Mouse (Mus musculus): Measurements from ENCODE around the gene Igfbp7.

Igfbp7 gene

GRCm38 (mm10) chr5:77354361-77354787 is 53.5 kb downstream of the Igfbp7 start:
- peak; percentile 37 for DNase-seq (ENCODE audit: low read depth, low spot score)

GRCm38 (mm10) chr5:77351691-77352090 is 56.1 kb downstream of the Igfbp7 start:
- no peak for DNase-seq (ENCODE audit: low read depth, low spot score)

GRCm38 (mm10) chr5:77349971-77350658 is 57.7 kb downstream of the Igfbp7 start:
- no peak for DNase-seq (ENCODE audit: low read depth, low spot score)

DNA sequence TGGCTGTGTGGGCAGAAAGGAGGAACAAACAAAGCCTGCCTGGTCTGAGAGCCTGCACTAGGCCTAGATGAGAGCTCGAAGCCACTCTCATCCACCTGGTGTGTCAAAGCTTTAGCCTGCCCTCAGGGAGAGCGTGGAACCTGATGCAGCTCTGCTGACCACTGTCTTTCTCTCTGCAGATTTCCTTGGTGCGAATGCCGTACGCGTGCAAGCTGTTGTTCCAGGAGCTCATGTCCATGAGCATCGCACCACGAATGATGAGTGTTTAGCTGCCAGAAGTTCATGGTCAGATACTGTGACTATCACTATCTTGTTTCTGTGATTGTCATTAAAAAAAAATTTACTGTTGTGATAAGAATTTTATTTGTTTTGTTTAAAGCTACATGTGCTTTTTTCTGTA is 58.9 kb downstream of the Igfbp7 start:
- no peak for DNase-seq (ENCODE audit: low read depth, low spot score)

GRCm38 (mm10) chr5:77340033-77340432 is 67.8 kb downstream of the Igfbp7 start:
- no peak for DNase-seq (ENCODE audit: low read depth, low spot score)

DNA sequence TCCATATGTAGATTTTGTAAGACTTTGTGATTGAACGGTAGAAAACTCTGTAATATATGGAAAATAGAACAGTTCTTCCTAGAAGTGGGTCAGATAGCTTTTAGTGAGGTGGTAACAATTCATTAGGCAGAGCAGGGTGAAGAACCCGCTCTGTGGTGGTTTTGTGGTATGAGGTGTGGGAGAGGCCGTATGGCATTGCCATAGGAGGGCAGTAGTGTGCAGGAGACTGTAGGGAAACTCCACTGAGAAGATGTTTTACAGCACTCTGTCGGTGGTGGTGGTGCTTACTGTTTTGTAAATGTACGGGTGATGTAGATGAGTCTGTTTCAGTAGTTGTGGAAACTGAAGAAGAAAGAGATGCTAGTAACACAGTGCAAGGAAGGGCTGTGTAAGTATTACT is 77.7 kb downstream of the Igfbp7 start:
- no peak for DNase-seq (ENCODE audit: low read depth, low spot score)

GRCm38 (mm10) chr5:77324936-77325335 is 82.9 kb downstream of the Igfbp7 start:
- no peak for DNase-seq (ENCODE audit: low read depth, low spot score)

DNA sequence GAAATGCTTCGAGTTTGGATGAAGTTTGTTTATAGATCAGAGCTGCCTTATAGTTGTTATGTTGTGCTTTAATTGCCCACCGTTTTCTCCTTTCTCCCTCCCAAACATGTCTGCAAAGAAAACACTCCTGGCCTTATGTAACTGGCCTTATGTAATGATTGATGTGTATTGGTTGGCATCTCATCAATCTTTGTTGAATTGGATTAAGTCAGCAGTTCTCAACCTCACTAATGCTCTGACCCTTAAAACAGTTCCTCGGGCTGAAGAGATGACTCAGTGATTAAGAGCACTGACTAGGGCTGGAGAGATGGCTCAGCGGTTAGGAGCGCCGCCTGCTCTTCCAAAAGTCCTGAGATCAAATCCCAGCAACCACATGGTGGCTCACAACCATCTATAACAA is 92.9 kb downstream of the Igfbp7 start:
- no peak for DNase-seq (ENCODE audit: low read depth, low spot score)

DNA sequence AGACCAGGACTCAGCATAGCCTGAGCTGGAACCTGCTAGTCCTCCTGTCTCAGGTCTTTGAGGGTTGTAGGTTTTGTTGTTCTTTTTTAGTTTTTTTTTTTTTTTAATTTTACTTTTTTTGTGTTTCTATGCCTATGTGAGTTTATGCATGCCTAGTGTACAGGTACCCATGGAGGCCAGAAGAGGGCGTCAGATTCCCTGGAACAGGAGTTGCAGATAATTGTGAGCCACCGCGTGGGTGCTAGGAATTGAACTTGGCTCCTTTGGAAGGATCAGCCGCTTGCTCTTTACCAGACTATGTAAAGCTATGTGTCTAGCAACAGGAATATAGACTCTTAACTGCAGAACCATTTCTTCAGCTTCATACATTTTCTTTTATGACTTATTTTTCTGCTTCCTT is 93.6 kb downstream of the Igfbp7 start:
- DNase-seq (ENCODE audit: low read depth, low spot score): no peak

- peak; percentile 96 for DNase-seq (ENCODE audit: low read depth, low spot score)
Observed at GRCm38 (mm10) chr5:77309924-77310772, 97.7 kb downstream of the Igfbp7 start, which contains the start of the genes Noa1 and Polr2b. Noa1 (minus strand) TSS chr5:77310084. Polr2b (plus strand) TSS chr5:77310147.

DNA sequence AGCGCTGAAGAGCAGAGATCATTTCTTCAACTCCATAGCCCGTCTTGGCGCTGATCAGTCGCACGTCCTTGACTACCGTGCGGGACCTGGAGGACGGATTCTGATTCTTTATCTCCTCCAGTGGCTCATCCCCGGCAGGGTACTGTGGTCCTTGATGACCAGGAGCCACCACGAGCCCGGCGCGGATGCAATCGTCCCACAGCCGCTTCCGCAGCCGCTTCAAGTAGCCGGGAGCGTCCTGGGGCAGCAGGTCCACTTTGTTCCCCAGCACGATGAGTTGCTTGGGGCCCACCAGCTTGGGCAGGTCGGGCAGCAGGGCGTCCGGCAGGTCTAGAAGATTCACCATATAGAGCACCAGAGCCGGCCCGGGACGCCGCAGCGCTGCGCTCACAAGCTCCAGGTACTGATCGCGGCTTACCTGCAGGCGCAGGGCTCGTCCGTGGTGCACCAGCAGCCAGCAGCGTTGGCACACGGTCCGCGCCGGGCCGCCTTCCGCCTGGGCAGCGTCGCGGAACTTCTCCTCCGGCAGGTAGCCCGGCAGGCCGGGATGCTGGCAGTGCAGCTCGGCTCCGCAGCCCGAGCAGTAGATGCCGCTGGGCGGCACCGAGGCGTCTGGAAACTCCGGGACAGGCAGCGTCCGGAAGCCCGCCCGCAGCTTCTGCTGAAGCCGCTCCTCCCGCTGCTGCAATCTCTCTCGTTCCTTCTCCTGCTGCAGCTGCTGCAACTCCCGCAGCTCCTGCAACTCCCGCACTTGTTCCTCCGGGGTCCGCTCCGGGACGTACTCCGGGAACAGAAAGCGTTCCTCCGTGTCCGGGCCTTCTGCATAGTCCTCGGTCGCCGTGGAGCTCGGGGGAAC is 98.6 kb downstream of the Igfbp7 start:
- DNase-seq (ENCODE audit: low read depth, low spot score): peak; percentile 26

GRCm38 (mm10) chr5:77307821-77308553 is 99.9 kb downstream of the Igfbp7 start:
- peak; percentile 16 for DNase-seq (ENCODE audit: low read depth, low spot score)

DNA sequence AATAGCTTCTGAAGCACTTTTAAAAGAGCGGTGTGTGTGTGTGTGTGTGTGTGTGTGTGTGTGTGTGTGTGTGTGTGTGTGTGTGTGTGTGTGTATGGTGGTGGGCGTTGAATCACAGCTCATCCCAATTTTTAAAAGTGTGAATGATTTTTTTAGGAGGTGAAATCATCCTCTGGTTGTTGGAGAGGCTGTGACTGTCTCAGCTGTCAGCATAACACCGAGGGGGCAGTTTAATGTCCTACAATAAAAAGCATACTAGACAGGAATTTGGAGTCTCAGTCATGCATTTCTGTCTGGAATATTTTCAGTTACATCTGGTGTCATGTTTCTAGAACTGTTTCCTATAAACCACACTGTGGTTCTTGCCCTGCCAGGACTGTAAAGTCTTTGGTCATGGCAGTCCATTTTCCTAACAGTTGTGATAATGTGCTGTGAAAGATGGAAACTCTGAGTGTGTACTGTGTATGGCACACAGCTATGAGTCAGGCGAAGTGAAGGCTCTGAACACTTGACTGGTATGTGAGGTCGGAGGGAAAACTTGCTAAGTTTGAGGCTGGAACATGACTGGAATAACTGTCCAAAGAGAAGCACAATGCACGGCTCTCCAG is 106.4 kb downstream of the Igfbp7 start:
- DNase-seq (ENCODE audit: low read depth, low spot score): no peak

- no peak for DNase-seq (ENCODE audit: low read depth, low spot score)
Observed at GRCm38 (mm10) chr5:77299486-77299885, 108.4 kb downstream of the Igfbp7 start.

Measured in c-Kit-negative CD71-positive TER-119-positive erythroid progenitor cells, embryonic 14.5 days (primary cell).